Mouse (Mus musculus): ENCODE data around the gene Mtg1.

The Mtg1 gene

DNA sequence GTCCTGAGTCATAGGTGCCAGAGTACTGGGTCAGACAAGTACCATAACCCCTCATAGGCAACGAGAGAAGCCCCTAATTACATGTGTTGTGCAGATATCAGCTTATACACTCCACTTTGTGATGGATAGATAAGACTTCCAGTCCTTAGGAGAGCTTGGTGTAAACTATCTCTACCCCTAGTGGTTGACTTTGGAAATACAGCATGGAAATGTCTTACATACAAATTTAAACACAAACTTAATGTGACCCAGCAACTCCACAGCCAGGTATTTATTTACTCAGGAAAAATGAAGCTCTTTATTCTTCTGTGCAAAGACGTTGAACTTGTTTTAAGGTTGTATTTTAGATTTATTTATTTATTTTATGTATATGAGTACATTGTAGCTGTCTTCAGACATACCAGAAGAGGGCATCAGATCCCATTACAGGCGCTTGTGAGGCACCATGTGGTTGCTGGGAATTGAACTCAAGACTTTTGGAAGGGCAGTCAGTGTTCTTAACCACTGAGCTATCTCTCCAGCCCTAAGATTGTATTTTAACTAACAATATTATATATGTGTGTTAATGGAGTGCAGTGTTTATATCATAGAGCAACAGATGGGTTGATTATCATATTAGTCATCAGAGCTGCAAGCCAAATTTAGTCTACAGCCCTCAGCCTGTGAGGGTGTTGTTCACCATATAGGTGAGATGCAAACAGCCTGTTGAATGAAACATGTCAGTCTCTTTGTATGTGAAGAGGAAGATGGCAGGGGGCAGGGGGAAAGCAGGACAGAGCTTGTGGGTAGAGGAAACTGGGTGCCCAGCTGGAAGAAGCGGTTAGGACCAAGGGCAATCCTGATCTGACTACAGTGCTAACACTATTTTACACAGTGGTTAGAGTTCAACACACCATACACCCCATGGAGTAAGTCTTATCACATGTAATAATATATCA, 51.3 kb downstream of the Mtg1 start:
- DNase-seq (ENCODE audit: low read depth, low spot score): no peak

DNA sequence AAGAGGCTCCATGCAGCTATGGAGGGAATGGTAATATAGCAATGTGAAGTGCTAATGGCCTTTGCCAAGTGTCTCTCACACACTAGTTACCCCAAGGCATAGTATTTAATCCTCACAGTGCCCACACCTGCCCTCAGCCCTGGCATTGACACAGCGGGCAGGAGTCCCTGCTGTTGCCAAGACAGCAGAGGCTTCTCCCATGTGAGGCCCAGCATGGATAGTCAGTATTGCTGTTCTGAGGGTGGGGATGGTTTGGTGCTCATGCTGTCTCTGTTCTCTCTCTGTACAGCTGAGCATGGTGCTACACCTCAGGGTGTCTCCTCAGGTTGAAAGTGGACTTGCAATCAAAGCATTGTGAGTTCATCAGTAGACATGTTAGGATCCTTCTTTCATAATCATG, 53.1 kb downstream of the Mtg1 start:
- DNase-seq (ENCODE audit: low read depth, low spot score): no peak

DNA sequence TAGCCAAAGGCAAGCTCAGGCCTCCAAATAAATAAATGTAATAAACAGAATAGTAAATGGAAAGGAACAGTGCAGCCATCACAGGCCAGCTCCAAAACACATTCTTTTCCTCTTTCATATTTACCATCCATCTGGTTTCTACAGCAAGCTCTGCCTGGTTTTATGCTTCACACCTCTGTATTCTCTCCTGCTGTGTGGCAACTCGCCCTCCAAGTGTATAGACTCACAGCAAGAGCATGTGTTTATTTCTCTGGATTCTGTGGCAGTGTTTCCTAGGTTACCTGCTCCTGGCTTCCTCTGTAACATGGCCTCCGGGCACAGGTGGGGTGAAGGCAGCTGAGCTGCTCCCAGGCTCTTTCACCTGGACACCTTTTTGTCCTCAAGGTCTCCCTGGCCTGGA, 55.1 kb downstream of the Mtg1 start:
- no peak for DNase-seq (ENCODE audit: low read depth, low spot score)

DNA sequence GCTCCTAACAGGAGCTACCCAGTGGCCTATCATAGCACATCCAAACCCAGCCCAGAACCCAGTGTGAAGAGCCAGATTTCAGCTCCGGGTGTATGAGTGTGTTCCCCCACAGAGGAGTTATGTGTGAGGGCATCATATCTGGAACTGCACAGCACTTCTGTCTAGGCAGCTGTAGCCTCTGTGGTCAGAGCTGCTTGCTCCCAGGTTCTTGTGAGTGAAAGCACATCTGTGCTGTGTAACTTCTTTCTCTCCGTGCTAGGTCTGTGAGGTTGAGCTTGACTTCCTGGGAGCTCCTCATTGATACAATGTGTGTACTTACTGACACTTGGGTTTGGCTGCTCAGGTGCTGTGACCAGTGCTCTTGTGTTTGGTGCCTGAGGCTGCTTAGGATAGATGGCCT, 55.5 kb downstream of the Mtg1 start:
- no peak for DNase-seq (ENCODE audit: low read depth, low spot score)

DNA sequence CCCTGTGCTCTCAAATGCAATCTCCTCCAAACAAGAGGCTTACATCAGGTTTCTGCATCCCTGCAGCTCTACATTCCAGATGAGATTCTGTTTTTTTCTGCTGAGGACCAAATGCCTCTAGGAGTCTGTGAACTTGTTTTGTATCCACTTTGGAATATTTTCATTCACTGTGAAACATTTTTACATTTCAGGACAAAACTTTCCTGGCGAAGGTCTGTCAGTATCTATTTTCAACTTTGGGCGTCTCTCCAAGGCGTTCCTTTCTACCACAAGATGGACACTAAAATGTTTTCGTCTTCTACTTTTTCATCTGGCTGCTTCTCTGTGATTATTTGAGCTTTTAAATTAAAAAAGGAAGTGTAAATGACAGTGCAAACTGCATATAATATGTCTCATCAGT, 56.7 kb downstream of the Mtg1 start:
- no peak for DNase-seq (ENCODE audit: low read depth, low spot score)

DNA sequence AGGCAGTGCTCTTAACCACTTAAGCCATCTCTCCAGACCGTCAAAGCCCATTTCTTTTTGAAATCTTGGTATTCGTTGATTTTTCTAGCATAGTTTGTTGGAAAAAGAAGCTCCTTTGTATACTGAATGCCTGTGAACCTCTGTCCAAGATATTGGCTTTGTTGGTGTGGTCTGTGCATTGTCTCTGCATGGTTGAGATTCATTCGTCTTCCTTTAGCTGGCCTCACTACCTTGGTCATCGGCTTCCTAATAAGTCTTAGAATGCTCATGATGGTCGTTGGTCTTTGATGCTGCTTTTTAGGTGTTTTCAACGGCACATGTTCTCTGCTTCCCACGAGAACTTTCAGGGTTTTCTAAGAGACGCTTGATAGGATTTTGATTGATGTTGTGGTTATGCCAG, 58.6 kb downstream of the Mtg1 start:
- DNase-seq (ENCODE audit: low read depth, low spot score): no peak
